Mouse (Mus musculus): ENCODE measurements around the gene C1qtnf2.

Gene C1qtnf2

DNA sequence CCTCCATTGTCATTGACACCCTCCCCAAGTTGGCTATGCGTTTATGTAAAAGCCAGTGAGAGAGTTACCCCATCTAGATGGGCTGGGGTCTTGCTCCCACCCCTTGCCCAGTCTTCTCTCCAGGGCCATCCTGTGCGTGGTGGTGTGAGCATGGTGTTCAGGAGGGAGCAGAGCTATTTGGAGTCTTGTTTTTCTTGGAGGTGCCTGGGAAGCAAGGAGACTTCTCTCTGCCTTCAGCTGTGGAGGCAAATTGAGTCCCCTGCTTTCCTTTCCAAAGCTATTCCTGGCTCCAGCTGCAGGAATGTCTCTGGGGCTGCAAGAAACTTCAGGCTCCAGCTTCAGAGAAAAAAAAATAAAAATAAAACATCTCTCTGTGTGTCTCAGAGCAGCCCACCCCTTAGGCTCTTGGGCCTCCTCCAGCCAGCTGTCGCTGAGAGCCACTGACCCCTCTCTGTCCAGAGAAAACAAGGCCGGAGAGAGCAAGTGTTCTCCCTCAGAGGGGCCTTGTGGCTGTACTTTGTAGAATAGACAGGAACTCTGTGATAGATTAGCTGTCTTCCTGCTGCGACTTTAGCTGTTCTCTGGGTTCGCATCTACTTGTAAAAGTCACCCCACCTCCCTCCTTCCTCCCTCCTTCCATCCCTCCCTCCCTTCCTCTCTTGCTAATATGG lies 9.2 kb downstream of the C1qtnf2 start:
- no peak for DNase-seq (ENCODE audit: low read depth)

DNA sequence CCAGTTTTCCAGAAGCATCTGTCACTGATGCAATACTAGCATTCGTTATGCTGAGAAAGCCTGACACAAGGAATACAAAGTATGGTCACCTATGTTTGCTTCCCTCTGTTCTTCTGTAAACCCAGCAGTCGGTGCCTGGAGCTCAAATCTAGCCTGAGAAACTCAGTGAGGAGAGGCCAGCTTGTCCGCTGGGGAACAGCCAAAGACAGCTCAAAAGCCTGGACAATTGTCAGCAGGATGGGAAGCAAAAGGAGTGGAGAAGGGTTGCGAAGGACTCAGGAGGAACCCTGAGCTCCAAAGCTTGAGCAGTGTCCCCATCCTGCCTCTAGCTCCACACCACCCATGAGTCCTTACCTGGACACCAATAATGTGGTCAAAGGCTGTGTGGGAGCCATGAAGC lies 10.0 kb downstream of the C1qtnf2 start:
- no peak for DNase-seq (ENCODE audit: low read depth)

DNA sequence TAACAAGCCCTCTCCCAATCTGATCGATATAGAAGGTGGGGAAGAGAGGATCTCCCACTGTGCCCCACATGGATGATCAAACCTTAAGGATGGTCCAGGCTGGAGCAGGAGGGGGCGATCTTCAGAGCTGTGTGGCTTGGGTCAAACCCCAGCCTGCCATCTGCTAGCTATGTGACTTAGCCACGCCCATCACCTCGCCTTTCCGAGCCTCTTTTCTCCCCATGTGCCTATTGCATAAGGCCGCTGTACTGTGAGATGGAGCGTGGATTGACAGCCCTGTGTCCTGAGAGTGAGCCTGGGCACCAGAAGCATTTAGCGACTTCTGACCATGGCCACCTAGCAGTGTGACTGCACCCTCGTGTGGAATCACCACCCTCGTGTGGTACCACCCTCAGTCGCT lies 10.6 kb downstream of the C1qtnf2 start:
- no peak for DNase-seq (ENCODE audit: low read depth)

DNA sequence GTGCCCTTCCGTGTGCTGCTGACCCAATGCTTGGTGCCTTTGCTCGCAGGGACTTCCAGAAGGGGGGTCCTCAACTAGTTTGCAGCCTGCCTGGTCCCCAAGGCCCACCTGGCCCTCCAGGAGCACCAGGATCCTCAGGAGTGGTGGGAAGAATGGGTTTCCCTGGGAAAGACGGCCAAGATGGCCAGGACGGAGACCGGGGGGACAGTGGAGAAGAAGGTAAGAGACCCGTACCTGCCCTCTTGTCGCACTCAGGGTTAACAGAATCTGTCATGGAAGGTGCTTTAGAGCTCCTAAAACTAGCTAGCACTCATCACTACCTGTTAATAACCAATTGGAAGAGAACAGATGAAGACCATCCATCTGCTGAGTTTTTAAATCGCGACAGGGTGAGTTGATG lies 11.8 kb downstream of the C1qtnf2 start:
- no peak for DNase-seq (ENCODE audit: low read depth)

DNA sequence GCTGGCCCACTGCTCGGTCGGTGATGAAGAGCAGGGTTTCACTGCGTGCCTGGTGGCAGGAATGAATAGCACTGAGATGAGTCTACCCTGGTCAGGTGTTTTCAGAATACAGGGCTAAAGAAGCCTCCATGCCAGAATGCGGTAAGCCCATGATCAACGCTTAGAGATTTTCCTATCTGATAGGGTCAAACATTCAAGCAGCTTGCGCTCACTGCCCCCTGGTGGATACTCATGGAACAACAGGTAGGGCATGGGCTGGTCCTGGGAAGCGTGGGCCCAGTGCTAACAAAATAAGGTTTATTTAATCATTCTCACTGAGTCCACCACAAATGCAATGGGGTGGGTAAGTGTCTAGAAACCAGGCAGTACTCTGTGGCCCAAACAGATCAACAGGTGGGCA lies 18.6 kb downstream of the C1qtnf2 start:
- DNase-seq (ENCODE audit: low read depth): peak; percentile 57

DNA sequence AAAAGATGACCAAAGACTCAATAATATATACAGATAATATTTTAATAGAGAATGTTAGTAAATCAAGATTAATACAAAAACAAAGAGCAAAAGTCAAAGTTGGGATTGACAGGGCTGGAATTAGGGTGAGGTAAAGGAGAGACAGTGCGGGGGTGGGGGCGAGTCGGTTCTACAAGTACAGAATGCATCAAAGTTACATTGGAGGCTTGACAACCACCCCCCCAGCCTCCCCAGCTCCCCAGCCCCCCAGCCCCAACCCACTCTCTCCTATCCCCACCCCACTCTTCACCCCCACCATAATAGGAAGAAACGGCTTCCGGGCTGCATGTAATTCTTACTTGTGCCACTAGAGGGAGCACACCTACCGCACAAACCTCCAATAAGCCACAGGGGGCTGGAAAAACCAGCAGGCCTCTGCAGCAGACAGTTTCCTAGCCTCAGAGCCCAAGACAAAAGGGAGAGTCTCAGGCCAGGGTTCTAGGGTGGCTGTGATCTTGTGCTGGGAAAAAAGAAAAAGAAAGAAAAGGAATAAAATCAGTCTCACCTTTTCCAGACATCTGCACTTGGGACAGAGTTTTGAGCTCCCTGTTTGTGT lies 19.8 kb downstream of the C1qtnf2 start:
- DNase-seq (ENCODE audit: low read depth): peak; percentile 28

DNA sequence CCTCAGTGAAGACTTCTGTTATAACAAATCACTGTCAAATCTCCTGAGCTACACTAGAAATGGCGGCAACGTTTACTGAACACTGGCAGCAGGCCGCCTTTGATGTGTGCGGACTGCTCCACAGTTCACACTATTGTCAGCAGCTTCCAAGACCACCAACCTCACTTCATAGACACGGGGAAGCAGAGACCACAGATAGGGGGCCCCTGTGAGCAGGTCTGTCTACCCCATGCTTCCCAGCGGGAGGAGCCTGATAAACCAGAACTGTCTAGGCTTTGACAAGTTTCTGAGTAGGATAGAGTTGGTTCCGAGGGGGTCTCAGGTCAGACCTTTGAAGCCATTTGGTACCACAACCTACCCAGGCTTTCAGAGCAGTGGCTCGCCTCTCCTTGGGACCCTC lies 21.0 kb downstream of the C1qtnf2 start:
- no peak for DNase-seq (ENCODE audit: low read depth)

DNA sequence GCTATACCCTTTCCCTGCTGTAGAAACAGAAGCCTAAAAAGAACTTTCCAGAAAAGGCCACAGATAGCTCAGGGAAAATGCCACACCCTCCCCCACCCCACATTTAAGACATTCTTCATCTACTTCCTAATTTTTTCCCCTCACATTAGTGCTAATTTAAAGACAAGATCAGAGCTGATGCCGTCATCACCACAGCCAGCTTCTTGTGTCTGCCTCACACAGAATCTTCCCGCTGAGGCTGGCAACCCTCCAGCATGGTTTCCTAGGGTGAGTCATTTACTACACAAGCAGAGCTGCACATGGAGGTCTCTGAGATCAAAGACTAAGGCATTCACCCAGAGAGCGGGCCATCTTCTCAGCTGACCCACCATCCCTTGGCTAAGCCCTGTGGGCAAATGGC lies 21.5 kb downstream of the C1qtnf2 start:
- DNase-seq (ENCODE audit: low read depth): no peak

DNA sequence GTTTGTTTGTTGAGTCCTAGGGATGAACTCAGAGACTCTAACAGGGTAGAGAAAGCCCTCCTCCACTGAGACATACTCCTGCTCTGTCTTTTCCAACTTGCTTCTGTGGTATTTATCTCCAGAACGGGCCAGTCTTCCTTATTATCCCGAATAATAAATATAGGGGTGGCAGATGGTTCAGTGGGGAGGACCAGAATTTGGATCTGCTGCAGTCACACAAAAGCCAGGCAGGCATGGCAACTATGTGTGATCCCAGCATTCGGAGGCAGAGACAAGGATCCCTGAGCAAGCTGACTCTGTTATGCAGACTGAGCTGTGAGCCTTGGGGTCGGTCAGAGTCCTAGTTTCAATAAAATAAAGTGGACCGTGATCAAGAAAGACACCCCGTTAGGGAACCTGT lies 27.2 kb downstream of the C1qtnf2 start:
- DNase-seq (ENCODE audit: low read depth): no peak

DNA sequence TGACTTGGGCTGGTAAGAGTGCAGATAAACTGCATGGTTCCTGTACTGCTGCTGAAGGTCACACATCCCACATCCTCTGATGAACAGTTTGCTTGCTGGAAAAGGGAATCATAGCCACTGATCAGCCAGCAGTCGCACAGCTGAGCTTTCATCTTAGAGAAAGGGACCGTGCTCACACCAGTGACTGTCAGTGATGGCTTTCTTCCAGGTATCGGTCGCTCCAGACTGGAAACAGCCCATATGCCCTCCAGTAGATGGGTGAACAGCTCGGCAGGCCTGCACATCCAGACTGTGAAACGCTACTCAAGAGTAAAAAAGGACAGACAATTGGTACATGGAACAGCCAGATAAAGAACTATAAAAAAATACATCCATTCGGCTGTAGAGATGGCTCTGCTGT lies 31.1 kb downstream of the C1qtnf2 start:
- no peak for DNase-seq (ENCODE audit: low read depth)

DNA sequence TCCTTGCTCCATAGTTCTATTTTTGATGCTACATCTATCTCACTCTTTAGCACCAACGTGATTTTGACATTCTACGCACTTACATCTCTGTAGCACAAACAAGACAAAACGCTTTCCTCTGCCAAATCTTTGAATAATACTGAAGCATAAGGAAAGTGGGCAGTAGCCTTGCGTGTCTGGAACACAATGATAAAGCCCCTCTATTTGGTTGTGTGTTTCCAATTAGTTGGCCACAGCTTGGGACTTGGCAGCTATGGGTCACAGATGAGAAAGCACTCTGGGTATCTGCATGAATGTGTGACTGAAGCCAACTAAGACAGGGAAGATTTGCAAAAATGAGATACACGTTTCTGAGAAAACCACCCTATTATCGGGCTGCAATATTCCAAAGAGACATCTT lies 33.9 kb downstream of the C1qtnf2 start:
- DNase-seq (ENCODE audit: low read depth): no peak

DNA sequence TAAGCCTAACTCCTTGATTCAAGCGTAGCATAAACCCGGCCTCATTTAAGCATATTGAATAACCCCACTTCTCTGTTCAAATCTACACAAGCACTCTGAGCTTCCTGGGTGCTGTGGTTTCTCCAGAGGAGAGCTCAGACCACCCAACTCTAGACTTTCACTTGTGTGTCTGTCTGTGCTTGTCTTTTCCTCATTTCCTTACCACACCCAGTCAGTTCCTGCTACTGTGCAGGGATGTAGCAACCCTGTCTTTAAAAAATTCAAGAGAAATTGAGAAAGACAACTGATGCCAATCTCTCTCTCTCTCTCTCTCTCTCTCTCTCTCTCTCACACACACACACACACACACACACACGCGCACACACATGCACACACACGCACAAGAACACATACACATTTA lies 35.8 kb downstream of the C1qtnf2 start:
- no peak for DNase-seq (ENCODE audit: low read depth)

DNA sequence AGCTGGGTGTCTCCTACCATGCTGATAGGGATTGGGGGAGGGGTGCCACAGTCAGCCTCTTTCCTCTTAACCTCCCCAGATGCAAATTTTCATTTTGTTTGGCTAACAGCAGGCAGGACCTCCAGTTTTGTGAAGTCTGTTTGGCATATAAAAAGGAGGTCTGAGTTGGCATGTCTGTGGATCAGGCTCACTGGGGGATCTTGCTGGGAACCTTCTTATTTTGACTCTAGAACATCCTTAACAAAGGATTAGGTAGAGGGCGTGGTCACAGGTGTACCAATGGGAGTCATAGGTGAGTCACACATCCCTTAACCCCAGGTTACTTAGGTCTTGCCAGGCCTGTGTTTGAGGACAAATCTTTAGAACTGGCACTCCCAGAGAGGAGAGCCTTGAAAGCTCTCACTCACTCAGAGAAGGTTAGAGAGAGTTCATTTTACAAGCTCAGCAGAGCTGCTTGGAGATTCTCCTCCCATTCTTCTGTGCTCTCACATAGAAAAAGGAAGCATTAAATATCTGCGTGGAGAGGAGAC lies 38.6 kb downstream of the C1qtnf2 start:
- no peak for DNase-seq (ENCODE audit: low read depth)

DNA sequence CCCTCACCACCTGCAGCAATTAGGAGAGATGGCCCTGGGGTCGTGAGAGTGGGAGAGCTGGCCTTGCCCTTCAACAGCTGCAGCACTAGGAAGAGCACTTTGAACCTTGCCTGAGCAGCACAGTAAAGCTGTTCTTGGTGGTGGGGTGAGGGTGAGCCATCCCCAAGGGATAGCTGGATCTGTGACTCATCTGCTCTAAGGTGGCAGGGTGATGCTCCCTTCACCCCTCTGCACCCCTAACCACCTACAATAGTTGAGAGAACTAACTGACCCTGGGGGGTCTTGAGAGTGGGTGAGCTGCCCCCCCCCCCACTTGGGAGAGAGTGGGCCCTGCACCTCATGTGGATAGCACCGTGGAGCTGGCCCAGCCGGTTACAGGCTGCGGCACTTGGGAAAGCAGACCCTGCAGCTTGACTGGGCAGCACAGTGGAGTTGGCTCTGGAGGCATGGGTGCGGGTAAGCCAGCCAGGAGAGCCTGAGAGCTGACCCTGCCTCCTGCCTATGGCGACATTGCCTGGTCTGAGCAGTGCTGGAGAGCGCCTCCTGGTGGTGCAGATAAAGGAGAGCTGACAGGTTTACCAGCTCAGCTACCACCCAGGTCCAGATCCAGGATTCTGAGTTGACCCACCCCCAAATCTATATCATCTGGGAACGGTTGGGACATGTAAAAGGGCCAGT lies 42.4 kb downstream of the C1qtnf2 start:
- DNase-seq (ENCODE audit: low read depth): no peak

DNA sequence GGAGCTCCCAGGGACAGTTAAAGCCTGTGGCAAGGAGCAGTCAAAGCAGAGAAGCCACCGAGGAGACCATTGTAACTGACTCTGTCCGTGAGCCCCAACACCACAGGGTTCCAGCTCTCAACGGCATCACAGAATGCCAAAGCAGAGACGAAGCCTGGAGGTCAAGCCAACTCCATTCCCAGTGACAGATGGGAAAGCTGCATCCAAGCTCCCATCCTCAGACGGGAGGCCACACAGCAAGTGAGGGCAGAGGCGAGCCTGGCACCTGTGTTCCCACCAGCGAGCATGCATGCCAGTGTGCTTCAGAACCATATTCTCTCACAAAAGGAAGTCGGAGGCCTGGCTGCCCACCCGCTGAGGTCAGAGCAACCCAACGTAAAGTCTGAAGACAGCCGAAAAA lies 43.6 kb downstream of the C1qtnf2 start:
- DNase-seq (ENCODE audit: low read depth): no peak

DNA sequence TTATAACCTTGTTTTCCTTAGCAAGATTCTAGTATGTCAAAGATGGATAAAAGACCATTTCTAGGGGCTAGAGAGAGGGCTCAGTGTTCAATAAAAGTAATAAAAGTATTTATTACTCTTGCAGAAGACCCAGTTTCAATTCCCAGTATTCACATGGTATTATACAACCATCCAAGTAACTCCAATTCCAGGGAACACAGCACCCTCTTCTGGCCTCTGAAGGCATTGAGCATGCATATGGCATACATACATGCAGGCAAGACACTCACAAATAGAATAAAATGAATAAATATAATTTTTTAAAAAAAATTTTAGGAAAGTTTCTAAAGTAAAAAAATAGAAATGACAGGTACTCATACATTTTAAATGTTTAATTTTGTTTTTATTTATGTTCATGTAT lies 44.0 kb downstream of the C1qtnf2 start:
- DNase-seq (ENCODE audit: low read depth): no peak

DNA sequence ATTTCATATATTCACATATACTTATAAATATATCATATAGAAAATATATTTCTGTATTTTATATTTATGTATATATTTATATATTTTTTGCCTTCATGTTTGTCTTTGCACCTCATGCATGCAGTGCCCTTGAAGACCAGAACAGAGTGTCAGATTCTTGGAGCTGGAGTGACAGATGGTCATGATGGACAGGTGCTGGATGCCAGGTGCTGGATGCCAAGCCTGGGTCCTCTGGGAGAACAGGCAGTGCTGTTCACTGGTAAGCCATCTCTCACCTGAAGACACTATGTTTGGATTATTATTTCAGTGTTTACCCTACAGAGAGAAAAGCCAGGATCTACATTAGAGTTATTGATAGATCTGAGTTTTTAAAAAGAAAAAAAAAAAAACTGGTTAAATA lies 44.7 kb downstream of the C1qtnf2 start:
- DNase-seq (ENCODE audit: low read depth): no peak

DNA sequence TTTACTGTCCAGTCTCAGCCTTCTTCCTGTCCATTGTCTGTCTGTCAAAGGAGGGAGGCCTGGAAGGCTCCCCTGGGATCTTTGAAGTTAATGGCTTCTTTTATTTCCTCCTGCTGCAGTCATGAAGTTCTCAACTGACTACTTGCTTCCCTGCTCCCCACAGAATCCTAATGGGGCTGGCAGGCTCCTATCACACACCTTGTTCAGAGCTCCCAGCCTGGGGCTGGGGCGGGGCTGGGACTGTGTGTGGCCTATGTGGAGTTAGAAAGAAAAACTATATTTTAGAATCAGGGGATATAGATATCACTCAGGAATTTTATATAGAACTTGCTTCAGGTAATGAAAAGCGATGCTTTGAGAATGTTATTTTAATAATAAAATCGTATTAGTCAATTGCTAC lies 46.4 kb downstream of the C1qtnf2 start:
- no peak for DNase-seq (ENCODE audit: low read depth)

DNA sequence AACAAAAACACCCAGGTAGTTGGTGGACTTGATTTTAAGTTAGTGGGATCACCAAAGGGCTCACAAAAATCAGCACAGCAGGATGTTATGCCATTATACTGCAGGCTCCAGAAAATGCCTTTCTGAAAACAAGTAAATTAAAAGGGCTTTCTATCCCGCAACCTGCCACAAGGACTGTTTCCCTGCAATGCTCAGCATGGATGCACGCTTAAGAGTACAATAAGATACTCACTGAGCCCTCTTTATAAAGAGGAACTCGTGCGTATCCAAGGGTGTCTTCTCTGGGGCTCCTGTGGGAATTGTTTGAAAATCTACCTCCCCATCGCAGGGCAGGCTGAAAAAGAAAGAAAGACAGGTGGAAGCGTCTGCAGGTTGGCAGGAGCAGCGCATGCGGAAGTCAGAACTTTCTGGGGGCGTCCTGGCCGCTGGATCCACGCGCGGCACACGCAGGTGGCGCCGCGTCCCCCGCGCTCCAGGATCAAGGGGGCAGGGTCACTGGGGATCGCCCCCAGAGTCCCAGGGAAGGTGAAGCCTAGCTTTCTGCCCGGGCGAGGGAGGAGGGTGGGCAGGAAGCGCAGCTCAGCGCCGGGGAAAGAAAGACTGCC lies 54.1 kb downstream of the C1qtnf2 start:
- DNase-seq (ENCODE audit: low read depth): no peak

DNA sequence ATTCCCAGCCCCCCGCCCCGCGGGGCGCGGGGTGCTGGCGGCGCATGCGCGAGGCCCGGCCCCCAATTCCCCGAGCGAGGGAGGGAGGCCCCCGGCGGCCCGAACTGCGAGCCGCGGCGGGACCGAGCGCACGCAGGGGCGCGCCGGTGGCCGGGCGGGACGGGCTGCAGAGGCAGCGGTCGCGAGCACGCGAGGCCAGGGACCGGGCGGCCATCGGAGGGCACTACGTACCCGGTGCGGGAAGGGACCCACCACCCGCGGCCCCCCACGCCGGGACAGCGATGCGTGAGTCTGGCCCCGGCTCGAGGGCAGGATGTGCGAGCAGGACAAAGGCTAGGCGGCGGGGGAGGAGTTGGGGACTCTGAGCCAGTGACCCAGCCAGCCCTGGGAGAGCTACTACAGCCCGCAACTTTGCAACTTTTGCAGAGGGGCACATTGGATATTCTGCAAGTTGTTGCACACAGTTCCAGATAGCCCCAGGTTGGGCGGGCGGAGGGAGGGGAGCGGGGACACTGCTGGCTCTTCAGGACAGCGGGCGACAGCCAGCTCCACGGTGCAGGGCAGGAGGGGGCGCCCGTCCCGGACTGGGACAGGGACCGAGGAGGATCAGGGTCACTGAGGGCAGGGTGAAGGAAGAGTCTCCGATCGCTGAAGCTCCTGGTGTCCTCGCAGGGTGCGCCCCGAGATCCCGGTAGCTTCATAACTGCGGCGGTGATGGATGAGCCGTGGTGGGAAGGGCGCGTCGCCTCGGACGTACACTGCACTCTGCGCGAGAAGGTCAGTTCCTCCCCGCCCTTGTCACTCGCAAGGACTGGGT lies 54.8 kb downstream of the C1qtnf2 start, which contains the start of gene Ccnjl:
Ccnjl (plus strand) TSS at position 102 of the 817 bp plus-strand sequence.
- no peak for DNase-seq (ENCODE audit: low read depth)

DNA sequence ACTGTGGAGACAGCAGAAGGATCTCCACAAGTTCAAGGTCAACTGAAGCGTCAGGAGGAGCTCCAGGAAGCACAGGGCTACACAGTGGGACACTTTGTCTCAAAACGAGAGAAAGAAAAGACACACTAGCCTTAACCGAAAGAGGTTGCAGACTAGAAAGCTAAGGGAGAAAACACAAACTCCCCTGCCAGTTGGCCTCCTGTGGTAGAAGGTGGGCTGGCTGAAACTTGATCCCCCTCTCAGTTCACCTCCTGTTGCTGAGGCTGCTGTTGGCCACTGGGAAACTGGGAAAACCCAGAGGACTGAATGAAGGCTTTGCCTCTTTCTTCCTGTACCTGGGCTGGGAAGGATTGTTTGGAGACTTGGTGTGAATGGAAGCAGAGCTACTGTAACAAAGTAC lies 56.0 kb downstream of the C1qtnf2 start:
- DNase-seq (ENCODE audit: low read depth): no peak

DNA sequence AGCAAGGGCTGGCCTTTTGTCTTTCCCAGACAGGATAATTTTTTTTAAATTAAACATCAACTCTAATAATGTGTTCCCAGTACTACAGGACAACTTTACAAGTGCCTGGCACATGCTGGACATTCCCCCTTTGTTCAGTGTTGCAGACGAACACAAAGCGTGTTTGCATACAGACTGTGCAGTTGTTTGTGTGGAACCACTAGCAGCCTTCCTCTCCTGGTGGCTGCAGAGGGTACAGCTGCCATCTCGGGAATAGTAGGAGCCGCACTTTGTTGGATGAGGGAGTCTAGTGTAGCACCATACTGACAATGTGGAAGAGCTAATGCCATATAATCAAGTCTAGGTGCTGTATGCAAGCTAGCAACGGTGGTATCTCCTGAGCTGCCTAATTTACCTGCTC lies 57.5 kb downstream of the C1qtnf2 start:
- DNase-seq (ENCODE audit: low read depth): no peak

Measured in c-Kit-positive CD71-positive TER-119-negative erythroid progenitor cells, embryonic 14.5 days (primary cell).